9 mouse cellular contexts compared by ENCODE assay signal in the genomic region with DNA sequence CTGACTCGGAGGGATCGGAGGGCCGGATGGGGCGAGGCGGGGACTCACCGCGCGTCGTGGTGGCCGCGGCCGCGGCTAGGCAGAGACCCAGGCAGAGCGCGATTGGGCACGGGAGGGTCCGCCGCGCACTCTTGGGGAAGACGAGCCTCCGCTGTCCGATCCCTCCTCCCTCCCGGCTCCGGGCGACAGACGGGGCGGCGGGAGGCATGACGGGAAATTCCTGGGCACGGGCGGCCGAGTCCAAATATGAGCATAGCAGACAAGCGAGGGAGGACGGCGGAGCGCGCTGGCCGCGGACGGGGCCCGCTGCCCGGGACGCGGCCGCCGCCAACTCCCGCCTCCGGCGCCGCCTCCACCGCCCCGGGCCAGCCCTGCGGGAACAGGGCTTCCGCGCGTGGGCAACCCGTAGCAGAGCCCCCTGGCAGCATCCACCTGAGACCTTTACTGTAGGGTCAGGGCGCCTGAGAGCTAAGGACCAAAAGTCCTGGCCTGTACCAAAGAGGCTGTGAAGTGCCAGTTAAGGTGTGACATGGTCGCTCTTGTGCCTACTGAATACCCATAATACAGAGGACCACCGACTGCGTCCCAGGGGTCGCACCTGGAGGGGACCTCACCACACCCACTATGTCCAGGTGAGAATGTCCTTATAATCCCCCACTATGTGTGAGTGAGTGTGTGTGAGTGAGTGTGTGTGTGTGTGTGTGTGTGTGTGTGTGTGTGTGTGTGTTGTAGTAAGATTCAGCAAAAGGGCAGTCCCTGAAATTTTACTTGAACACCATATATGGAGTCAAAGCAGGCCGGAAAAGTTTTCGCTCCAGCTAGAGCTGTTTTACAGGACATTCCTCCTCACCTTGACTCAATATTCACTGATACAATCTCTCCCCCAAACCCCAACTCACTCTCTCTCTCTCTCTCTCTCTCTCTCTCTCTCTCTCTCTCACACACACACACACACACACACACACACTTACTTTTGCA. TPM values are rescaled to one million over a fixed set of nuclear protein-coding genes. Genes with fewer than 3 reads are reported as not detected.
DNase-seq lines count a peak whose midpoint lies in the region; ATAC-seq and TF ChIP-seq lines count a peak whose summit lies in the region.
"Had no signal": no experiment of that assay in that cellular context is flagged by ENCODE, and none has a peak within 500 bp of the region (broad histone marks: within the 10 kb centered on the region; RNA-seq: fewer than 3 reads in every experiment).

Msrb3 (minus strand) TSS at position 317 of the 978 bp plus-strand sequence.

- H3K4me1 ChIP-seq in intestine, embryonic 15.5 days (replicated peaks), result peaks cover 11% of the 10 kb centered on the region
- peaks cover 35% of the 10 kb centered on the region for H3K4me1 ChIP-seq in limb, embryonic 10.5 days
- peaks cover 22% of the 10 kb centered on the region for H3K4me1 ChIP-seq in midbrain, embryonic 10.5 days
- H3K4me1 ChIP-seq in small intestine, adult 2 months (ENCODE audit: control insufficient read depth, insufficient read depth, insufficient read length, low read length), result peaks cover 11% of the 10 kb centered on the region

- no peaks in the 10 kb centered on the region for H3K36me3 ChIP-seq in intestine, embryonic 15.5 days
- H3K36me3 ChIP-seq in limb, embryonic 10.5 days, result no peaks in the 10 kb centered on the region
- H3K36me3 ChIP-seq in midbrain, embryonic 10.5 days, result no peaks in the 10 kb centered on the region
- no peaks in the 10 kb centered on the region for H3K36me3 ChIP-seq in small intestine, adult 2 months (ENCODE audit: control insufficient read depth, insufficient read depth, low read length)

- peak within 1 kb of the TSS; percentile 64 for H3K4me3 ChIP-seq in intestine, embryonic 15.5 days (replicated peaks)
- peak within 1 kb of the TSS; percentile 90 for H3K4me3 ChIP-seq in limb, embryonic 10.5 days
- H3K4me3 ChIP-seq in midbrain, embryonic 10.5 days, result peak within 1 kb of the TSS; percentile 74
- H3K4me3 ChIP-seq in small intestine, adult 2 months (ENCODE audit: low read depth, low read length), result peak within 1 kb of the TSS; percentile 77

- peak; percentile 67 to 82 for DNase-seq in left cerebral cortex, adult 18-20 months (ENCODE audit: low spot score in 2 of 2)
- no peak for DNase-seq in left cerebral cortex, adult 11 months (ENCODE audit: low spot score)
- DNase-seq in embryo, embryonic 11.5 days (ENCODE audit: low read depth, low spot score), result peak; percentile 63
- no peak for DNase-seq in gonadal fat pad, adult 2 months (ENCODE audit: low read depth)
- DNase-seq in limb, embryonic 10.5 days (ENCODE audit: low spot score), result peak; percentile 87
- peak; percentile 82 for DNase-seq in midbrain, embryonic 10.5 days (ENCODE audit: low spot score)

- no peak for TF ChIP-seq POLR2A in small intestine, adult 2 months (IDR thresholded peaks at IDR 0.05; ENCODE audit: low read depth, low read length)

- H3K27ac ChIP-seq in intestine, embryonic 15.5 days, result peak within 1 kb of the TSS; percentile 83
- H3K27ac ChIP-seq in limb, embryonic 10.5 days, result peak within 1 kb of the TSS; percentile 93
- peak within 1 kb of the TSS; percentile 87 for H3K27ac ChIP-seq in midbrain, embryonic 10.5 days (replicated peaks)
- H3K27ac ChIP-seq in small intestine, adult 2 months (ENCODE audit: insufficient read depth, low read depth, low read length), result peak within 1 kb of the TSS; percentile 71

- TF ChIP-seq CTCF in small intestine, adult 2 months (IDR thresholded peaks at IDR 0.05; ENCODE audit: extremely low read depth, insufficient read length, insufficient replicate concordance, low read depth, low read length), result no peak

- peak; percentile 71 for ATAC-seq in intestine, embryonic 15.5 days

- peak within 1 kb of the TSS; percentile 65 for H3K9ac ChIP-seq in intestine, embryonic 15.5 days

- peaks cover 7% of the 10 kb centered on the region; the same call in 1 of the 2 replicates for H3K27me3 ChIP-seq in intestine, embryonic 15.5 days (replicated peaks)
- peaks cover 30% of the 10 kb centered on the region for H3K27me3 ChIP-seq in limb, embryonic 10.5 days (ENCODE audit: low read depth, poor library complexity, severe bottlenecking)
- peaks cover 66% of the 10 kb centered on the region for H3K27me3 ChIP-seq in midbrain, embryonic 10.5 days (ENCODE audit: low read depth, poor library complexity, severe bottlenecking)
- H3K27me3 ChIP-seq in small intestine, adult 2 months (ENCODE audit: control insufficient read depth, insufficient read depth, low read length), result peaks cover 12% of the 10 kb centered on the region
- H3K27me3 ChIP-seq: CH12.LX had no signal

- 1% methylated on average over 56 of the region's 64 CpGs for WGBS in intestine, embryonic 15.5 days
- 3% methylated on average over 61 of the region's 64 CpGs for WGBS in limb, embryonic 10.5 days
- WGBS in midbrain, embryonic 10.5 days, result 3% methylated on average over 59 of the region's 64 CpGs
- 4% methylated on average over 64 of the region's 64 CpGs for WGBS in small intestine, adult 2 months

- H3K4me2 ChIP-seq in intestine, embryonic 15.5 days (replicated peaks), result peak within 1 kb of the TSS; percentile 97

- H3K9me3 ChIP-seq in intestine, embryonic 15.5 days, result no peaks in the 10 kb centered on the region
- no peaks in the 10 kb centered on the region for H3K9me3 ChIP-seq in limb, embryonic 10.5 days (replicated peaks)
- no peaks in the 10 kb centered on the region for H3K9me3 ChIP-seq in midbrain, embryonic 10.5 days (replicated peaks)

RNA-seq across cellular contexts. Expression of gene Msrb3, which starts in this region (rescaled TPM):
- total RNA-seq in left cerebral cortex, adult 18-20 months (2021), result 1 to 10 TPM; 7.3 TPM
- 42.6 and 44.8 TPM in 2 replicates for polyA plus RNA-seq in gonadal fat pad, adult 2 months (2012; rRNA removed)
- 13.1 and 16.6 TPM in 2 replicates for polyA plus RNA-seq in intestine, embryonic 15.5 days (2015; fragmentation: Nextera tagmentation; extraction: Ambion mirVana)
- polyA plus RNA-seq in limb, embryonic 10.5 days (2016; fragmentation: Nextera tagmentation; extraction: Ambion mirVana), result 5.4 and 7.2 TPM in 2 replicates
- polyA plus RNA-seq in midbrain, embryonic 10.5 days (2016; fragmentation: Nextera tagmentation; extraction: Ambion mirVana), result 3.2 TPM in 2 replicates
- 3.0 and 3.9 TPM in 2 replicates for polyA plus RNA-seq in small intestine, adult 2 months (2012; rRNA removed)
- total RNA-seq: CH12.LX had no signal

Comparison
In these comparisons a context has a peak if more than half of its experiments do, and no peak if none do; other contexts are left out.
1. DNase-seq: peak in left cerebral cortex, adult 18-20 months (2 of 2), embryo, embryonic 11.5 days (single experiment), limb, embryonic 10.5 days (single experiment) and midbrain, embryonic 10.5 days (single experiment); none in left cerebral cortex, adult 11 months (single experiment) and gonadal fat pad, adult 2 months (single experiment).
2. Peak in every context shown above with its lines, with median percentiles within 50 percentile points of each other: H3K27ac ChIP-seq and H3K4me3 ChIP-seq.